Mouse (Mus musculus) brain, adult 2 months (tissue): ENCODE results near the gene Rd3.

Source experiments
- DNase-seq: peaks from one replicate; pipeline ENCODE4 v3.0.0; 2011; ENCODE audit warnings: low read depth, low spot score

Rd3 gene

DNA sequence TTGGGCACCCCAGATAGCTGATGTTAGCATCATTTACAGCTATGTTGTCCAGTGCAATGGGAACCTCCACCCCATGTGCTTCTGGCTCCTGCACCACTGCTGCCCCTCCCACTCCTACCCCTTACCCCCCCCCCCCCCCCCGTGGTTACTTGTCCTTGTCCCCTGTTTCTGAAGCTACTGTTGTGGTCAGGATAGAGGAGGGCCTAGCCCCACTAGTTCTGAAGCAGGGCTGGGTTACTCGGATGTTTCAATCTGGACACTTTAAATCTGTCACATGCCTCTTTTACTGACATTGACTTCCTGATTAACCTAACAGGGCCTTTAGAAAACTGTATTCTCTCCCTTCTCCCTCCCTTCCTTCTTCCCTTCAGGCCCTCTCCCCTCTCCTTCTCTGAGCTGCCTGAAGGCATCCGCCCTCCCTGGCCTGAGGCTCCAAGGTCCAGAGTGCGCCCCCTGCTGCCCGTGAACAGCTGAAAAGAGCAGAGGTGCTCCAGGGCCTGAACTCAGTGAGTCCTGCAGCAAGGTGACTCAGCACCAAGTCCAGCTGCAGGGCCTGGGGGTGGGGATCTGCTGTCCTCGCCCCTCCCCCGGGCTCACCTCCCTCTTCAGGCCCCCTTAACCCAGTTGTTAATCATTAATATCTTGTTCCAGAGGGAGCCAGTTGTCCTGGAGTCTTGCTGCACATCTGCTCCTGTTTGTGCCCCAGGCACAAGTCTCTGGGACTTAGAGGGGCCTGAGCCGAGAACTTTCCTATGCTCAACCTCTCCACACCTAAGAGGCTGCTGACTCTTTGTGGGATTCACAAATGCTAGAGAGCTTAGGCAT, 13.0 kb upstream of the Rd3 start:
- peak; percentile 76 for DNase-seq

DNA sequence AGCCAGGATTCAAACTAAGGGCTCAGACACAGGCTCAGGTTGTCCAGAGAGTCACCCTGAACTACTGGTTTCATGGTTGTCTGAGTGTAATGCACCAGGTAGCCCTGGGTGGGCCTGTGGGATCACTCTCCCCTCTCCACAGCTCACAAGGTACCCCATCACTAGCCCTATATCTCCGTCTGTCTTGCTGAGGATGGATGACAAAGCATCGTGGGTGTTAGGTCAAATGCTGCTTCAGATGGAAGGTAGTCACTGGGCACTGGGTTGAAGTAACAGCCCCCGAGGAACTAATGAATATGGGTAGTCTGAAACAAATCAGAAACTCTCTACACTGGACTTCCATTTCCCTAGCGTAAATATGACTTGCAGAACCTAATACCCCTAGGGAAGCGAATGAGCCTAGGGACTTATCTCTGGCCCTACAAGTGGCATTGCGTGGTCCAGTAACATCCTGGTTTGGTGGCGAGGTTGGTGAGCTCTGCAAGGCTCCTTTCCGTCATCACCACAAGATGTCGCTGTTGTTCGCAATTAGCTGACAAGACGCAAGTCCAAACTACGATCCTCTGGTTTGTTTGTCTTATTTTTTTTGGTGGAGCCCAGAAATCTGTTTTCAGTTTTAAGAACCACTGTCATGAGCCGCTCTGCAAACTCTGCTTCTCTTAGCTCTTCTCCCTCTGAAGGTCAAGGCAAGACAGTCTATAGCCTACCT, 12.2 kb upstream of the Rd3 start:
- peak; percentile 93 for DNase-seq

DNA sequence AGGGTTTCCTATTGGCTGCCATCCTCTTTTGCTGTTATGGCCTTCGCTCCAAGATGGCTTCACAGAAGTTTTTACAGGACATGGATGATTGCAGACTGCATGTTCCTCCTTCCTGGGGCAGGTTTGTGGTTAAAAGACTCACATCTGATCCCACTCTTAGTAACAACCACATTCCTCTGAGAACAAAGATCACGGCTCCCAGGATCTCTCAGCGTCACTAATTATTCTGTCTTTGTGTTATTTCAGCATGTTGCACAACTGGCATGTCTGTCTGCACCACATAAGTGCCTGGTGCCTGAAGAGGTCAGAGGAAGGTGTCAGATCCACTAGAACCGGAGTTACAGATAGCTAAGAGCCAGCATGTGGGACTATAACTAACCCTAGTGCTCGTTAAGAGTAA, 7.2 kb upstream of the Rd3 start:
- DNase-seq = no peak

DNA sequence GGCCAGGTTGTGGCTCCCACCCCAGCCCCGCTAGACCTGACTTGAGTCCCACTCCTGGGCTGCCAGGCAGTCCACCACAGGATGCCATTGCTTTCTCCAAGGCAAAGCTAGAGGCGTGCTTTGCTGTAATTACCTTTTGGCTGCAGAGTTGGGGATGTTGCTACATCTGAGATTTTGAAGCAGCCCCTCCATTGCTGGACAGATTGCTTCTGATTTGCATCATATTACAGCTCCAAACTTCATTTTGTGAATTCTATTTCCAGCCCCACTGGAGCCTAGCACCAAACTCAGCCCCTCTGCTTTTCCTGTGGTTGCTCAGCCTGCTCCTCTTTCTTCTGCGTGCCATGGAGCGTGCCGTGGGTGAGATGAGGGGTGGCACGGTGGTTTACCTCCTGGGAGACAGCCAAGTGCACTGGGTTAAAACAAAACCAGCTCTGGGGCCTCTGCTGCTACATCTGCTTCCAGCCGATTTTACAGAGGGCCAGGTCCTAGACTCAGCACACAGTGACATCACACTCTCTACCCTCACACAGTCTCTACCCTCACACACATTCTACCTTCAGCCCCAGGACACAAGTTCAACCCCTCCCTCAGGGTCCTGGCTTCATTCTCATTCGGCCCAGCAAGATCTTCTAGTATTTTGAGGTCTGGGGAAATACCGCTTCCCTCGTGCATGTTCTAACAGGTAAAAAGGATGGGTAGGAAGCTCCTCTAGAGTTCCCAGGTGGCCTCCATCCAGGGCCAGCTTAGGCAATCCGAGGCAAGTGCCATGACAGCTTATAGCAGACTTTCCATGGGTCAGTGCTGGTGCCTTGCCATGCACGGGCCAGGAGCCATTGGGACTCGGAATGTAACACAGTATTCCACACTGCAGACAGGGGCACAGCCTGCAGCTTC, 2.4 kb upstream of the Rd3 start:
- DNase-seq = no peak

DNA sequence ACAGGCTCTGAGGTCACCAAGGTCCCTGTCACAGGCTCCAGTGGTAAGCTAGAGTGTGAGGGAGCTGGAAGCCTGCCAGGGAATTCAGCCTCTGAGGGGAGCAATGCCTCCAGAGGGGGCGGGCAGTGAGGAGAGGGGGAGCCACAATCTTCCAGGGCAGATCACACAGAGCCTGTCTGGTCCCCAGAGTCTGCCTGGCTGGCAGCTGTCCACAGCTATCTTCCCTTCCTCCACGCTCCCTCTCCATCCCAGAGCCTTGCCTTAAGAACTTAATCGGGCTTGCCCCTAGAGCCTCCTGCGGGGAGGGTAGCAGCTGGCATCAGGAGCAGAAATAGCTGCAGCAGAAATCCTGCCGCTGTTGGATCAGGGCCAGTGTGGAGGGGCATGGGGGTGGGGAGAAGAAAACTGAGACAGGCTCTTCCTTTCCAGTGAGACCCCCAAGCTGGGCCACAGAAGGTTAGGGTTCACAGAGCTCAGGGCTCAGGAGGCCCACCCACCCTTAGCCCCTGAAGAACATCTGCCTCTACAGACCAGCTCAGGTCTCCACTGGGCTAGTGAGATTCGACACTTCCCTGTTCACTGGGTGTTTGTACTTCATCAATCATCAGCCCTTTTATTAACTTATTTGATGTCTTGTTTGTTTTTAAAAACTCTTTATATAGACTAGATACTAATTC, 4.4 kb downstream of the Rd3 start:
- DNase-seq = peak; percentile 50

DNA sequence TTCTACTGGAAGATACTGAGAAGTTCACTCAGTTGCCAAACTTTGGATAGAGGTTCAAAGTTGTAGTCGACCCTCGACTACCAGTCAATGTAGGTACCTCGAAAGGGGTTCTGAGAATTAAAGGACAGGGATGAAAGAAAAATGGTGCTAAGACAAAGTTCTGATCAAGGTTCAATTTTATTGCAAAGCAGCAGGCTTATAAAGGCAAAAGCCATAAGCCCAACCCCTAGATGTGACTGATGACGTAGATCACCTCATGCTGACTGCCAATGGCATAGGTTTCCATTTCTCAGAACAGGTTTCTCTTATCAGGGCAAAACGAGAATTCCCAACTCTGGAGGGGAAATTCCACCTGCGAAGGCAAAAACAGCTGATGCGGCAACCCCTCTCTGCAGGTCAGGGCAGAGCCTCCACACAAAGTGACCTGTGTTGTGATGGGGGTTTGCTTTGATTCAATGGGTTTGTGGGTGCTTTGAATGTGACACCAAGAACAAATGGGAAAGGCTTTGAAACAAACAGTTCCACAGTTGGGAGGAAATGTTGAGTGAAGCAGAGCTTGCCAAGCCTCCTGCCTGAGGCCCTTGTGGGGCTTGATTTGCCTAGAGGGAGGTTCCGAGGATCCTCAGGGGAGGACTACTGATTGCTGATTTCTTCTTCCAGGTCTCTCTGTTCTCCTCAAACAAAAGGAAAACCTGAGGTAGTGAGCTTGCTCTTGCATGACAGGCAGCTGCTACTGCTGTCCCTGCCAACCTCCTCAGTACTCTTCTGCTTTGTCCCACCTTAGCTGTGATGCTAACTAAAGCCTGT, 9.7 kb downstream of the Rd3 start:
- DNase-seq = no peak

DNA sequence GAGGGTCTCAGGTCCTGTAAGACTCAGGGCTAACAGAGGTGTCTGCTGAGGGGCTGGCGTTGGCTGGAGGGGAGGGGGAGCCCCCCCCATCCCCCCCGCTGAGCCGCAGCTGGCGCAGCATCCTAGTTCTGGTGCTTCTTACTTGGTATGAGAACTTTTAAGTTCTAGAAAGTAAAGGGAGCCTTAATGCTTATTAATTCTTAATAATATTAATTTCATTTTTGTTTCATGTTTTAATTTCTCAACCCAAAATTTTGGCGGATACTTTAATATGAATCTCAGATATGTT, 10.3 kb downstream of the Rd3 start:
- no peak for DNase-seq

DNA sequence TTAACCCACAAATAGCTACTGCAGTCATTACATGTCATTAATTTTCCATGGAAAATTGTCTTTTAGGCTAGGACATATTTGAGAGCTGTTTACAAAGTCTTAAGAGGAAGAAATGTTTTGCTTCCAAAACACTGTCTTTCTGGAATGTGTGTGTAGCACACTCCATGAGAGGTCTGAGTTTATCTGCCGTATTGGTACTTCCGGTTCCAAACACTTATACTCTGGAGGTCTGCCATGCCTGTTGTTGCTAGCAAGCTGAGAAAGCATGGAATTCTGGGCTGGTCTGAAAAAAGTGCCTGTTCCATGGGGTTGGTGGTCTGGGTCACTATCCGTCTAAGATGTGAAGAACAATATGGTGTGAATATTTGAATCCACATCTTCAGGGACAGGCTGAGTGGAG, 11.5 kb downstream of the Rd3 start:
- no peak for DNase-seq

DNA sequence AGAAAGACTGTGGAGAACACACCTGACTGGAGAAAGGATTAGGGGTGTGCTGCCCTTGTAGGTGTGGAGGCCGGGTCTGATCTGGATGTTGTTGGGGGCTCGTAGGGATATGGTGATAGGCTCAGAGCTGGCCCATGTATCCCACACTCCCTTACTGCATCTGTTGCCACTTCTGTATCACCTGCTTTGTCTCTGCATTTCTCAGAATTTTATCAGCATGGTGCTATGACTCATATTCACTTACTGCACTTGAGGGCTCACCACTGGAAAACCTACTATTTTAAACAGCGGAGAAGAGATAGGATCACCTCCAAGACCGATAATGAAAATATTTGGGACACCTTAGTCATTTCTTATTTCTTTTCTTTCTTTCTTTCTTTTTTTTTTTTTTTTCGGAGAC, 11.9 kb downstream of the Rd3 start:
- DNase-seq = no peak

DNA sequence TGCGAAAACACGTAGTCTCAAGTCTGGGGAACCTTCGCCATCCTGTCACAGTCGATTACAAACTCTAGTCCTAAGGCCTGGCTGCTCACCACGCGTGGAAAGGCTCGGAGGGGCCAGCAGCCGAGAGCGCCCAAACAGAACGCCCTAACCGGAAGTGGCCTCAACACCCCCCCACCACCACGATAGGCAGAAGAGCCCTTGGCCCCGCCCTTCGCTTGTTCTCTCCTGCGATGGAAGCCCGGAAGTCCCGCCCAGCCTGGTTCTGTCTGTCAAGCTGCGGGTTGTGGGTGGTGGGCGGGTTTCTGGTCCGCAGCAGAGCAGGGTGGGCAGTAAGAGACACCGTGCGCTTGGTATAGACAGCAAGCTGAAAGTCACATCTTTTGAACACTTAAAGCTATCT, 12.8 kb downstream of the Rd3 start:
- DNase-seq = peak; percentile 98

DNA sequence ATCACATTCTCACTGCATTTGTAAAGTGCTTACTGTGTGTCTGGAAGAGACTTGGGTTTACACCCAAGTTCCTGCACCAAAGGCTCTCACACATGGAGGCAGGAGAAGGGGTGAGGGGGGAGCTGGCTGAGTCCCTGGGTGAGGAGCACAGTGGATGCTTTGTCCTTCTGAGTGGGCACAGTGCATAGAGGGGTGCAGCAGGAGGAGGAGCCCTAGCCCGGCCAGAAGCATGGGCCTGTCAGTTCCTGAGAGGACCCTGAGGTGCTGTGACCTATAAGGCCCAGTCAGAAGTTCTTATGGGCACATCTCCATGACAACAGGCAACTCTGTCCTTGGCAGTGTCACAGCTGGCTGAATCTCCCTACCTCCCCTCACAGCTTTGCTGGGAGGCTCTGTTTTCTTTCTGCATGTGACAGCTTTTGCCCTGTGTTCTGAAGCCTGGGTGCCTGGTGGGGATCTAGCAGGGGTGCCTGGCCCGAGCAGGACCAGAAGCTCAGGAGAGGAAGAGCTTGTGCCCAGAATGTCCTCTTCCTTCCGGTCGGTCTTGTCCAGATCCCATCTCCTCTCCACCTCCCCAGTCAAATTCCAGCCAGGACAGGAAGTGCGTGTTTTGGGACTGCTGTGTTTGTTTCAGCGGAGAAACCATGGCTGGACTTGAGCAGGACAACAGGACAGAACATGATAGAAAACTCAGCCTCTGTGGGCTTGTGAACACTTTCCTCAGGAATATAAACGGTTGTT, 15.0 kb downstream of the Rd3 start:
- peak; percentile 59 for DNase-seq

DNA sequence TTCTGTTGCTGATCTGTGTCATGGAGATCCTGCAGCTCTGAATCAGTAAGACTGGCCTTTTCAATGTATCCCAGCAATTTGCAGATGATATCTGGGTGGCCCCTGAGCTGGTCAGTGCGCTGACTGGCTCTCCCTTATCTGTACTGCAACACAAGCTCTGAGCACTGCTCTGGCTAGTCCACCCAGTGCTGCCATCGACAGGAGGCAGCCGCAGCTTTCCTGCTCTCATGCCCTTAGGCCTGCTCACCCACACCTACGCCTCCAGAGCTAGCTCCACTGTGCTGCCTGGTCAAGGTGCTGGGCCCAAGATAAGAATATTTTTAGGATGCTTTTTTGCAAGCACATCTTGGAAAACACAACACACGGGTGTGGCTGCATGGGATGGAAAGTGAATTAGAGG, 17.3 kb downstream of the Rd3 start:
- no peak for DNase-seq

DNA sequence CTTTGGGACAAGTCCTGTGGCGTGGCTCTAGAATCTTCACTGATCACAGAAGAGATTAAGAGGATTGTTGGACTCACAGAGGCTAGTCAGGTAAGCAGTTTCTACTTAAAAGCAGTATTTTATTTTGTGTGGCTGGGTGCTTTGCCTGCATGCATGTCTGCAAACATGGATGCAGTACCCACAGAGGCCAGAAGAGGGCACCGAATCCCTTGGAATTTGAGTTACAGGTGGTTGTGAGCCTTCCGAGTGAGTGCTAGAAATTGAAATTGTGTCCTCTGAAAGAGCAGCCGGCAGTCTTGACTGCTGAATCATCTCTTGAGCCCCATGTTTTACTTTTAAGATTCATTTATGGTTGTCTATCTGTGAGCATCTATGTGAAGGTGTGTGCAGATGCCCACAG, 18.3 kb downstream of the Rd3 start:
- peak; percentile 74 for DNase-seq

DNA sequence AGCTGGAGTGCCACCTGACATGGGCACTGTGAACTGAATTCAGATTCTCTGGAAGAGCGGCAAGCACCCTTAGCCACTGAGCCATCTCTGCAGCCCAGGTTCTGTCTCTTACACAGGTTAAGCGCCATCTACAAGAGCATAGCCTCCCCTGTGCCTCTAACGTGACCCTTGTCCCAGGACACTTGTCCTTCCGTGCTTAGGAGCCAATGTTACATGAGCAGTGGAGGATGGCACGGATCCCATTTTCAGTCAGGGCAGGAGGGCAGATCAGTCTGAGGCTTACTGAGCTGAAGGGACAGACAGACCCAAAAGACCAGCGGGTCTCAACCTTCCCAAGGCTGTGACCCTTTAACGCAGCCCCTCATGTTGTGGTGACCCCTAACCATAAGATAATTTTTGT, 18.7 kb downstream of the Rd3 start:
- no peak for DNase-seq

DNA sequence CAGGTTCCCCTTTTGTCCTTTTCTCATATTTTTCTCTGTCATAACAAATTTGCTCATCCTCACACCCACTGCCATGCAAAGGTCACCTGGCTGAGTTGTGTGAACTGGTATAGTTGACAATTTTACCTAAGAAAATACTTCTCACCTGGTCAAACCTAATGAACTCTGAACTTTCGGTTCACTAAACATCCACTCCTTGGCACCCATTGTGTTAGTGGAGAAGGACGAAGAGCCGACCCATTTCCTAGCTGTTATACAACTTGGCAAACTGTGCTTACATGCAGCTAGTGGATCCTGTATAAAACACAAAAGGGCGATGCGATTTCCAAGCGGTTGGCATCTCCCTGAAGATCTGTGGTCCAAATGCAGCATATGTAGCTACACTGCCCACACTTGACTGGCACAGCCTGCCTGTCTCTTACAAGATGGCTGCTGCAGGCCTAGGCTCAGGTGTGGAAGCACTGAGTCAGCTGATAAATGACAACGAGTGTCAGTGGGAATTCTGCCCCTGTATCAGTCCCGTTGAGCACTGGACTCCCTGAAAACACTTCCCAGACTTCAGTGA, 19.5 kb downstream of the Rd3 start:
- DNase-seq = peak; percentile 60

DNA sequence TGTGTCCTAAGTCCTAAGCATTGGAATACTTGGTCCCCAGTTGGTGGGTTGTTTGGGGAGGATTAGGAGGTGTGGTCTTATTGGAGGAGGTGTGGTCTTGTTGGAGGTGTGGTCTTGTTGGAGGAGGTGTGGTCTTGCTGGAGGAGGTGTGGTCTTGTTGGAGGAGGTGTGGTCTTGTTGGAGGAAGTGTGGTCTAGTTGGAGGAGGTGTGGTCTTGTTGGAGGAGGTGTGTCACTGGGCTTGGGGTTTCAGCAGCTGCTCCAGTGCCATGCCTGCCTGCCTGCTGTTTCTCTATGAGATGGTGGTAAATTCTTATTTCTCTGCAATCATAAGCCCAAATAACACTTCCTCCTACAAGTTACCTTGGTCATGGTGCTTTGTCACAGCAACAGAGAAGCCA, 21.9 kb downstream of the Rd3 start:
- no peak for DNase-seq
